Mouse (Mus musculus) cerebellum, adult 2 months (tissue): ENCODE data around the gene Pard3b. TPM values are rescaled to one million over a fixed set of nuclear protein-coding genes. Genes with fewer than 3 reads are reported as not detected.

ENCODE experiments used
- DNase-seq, 2 experiments: peaks; one replicate each; pipeline ENCODE4 v3.0.0; 2021
- H3K27ac ChIP-seq: fragments of 200-500 bp; 2 replicates; pipeline ENCODE4 v1.5.1; 2012; ENCODE audit warnings: low read length, control low read depth, inconsistent platforms; ENCODE audit not compliant: insufficient read depth
- H3K27me3 ChIP-seq: fragments of 200-500 bp; 2 replicates; pipeline ENCODE4 v1.6.1; 2012; ENCODE audit warnings: inconsistent platforms, mild to moderate bottlenecking, low read length, moderate library complexity; ENCODE audit not compliant: control insufficient read depth, insufficient read depth
- H3K4me1 ChIP-seq: fragments of 200-500 bp; 2 replicates; pipeline ENCODE4 v1.6.1; 2011; ENCODE audit warnings: low read length; ENCODE audit not compliant: control insufficient read depth, insufficient read depth
- H3K4me3 ChIP-seq: fragments of 200-500 bp; replicated peaks from 2 replicates; pipeline ENCODE3; 2011; ENCODE audit warnings: mild to moderate bottlenecking, low read depth, low read length, control low read depth; ENCODE audit not compliant: insufficient read depth
- CTCF ChIP-seq: fragments of 200-500 bp; IDR thresholded peaks from 2 replicates; pipeline ENCODE4 v1.5.1; 2011; ENCODE audit warnings: low read depth, mild to moderate bottlenecking, control low read depth, low read length, moderate library complexity, borderline replicate concordance; ENCODE audit not compliant: insufficient read depth
- POLR2A ChIP-seq: fragments of 200-500 bp; IDR thresholded peaks from 2 replicates; pipeline ENCODE4 v1.6.1; 2011; ENCODE audit warnings: low read length, control low read depth, borderline replicate concordance; ENCODE audit not compliant: insufficient read depth
- whole genome bisulfite sequencing: fragments of 180-500 bp; shearing (Covaris S2); methylation state at CpG from one replicate; pipeline ENCODE4 v1.1.7; 2018; 5-methylcytosine and 5-hydroxymethylcytosine counted together
- polyA plus RNA-seq: library from polyadenylated mRNA; depleted of rRNA; stranded (reverse); fragments of >200 nt; gene quantifications from 2 replicates; pipeline ENCODE4 v1.2.3, GENCODE M21; 2012

Pard3b gene
- polyA plus RNA-seq, 1 experiment = 1.3 TPM

DNA sequence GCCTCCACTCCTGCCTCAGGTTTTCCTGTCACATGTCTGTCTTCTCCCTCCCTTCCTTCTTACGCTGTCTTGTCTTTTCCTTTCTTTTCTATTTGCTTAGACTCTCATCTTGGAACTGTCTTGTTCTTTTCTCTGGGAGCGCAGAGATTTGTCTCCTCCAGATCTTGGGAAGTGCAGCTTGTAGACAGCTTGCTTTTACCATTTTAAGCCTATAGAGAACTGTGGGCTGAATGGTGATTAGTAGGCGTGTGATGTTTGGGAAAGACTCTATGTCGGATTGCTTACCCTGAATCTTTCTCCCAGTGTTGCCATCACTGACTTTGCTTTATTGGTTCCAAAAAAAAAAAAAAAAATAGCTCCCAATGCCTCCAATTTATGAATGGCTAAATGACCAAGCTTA, 760.1 kb downstream of the Pard3b start:
- H3K4me1 ChIP-seq = no peaks in the 10 kb centered on the region
- TF ChIP-seq POLR2A (no peak), CTCF (no peak)

DNA sequence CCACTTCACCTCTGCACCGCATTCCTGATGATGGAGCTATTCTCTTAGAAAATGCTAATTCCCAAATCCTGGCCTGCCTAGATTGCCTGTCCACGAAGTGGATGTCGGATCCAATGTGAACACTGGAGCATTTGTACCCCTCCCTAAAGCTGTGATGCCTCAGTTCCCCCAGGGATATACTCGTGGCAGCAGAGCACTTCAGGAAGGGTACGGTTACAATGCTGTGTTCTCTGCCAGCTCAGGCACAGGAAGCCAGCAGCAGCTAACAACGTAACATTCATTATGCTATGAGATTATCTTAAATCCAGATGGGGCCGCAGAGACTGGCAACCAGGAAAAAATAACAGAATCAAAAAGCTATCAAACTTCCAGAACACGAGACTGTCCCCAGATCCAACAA, 766.4 kb downstream of the Pard3b start:
- no peak for TF ChIP-seq CTCF
- no peak for TF ChIP-seq POLR2A
- no peaks in the 10 kb centered on the region for H3K27me3 ChIP-seq
- DNase-seq = no peak
- no peak overlapping the region for H3K27ac ChIP-seq
- WGBS = 38% methylated on average over 8 of the region's 8 CpGs
- H3K4me3 ChIP-seq = no peak overlapping the region
- H3K4me1 ChIP-seq = no peaks in the 10 kb centered on the region

More for the DNA sequence above, 760.1 kb downstream of the Pard3b start:
- DNase-seq = no peak
- no peak overlapping the region for H3K4me3 ChIP-seq
- no peak overlapping the region for H3K27ac ChIP-seq
- WGBS = 91% methylated on average over 4 of the region's 4 CpGs
- H3K27me3 ChIP-seq = no peaks in the 10 kb centered on the region

- Histone ChIP-seq H3K4me1 (no peaks in the 10 kb centered on the region), H3K27ac (no peak overlapping the region), H3K27me3 (no peaks in the 10 kb centered on the region), H3K4me3 (no peak overlapping the region)
- TF ChIP-seq CTCF (no peak), POLR2A (no peak)
- 75% methylated on average over 2 of the region's 2 CpGs for WGBS
- no peak for DNase-seq
These were observed 772.7 kb downstream of the Pard3b start for GRCm38 (mm10) chr1:62411368-62411767.

GRCm38 (mm10) chr1:62412019-62412418, 773.4 kb downstream of the Pard3b start:
- Histone ChIP-seq H3K4me3 (no peak overlapping the region), H3K27me3 (no peaks in the 10 kb centered on the region), H3K27ac (no peak overlapping the region), H3K4me1 (no peaks in the 10 kb centered on the region)
- TF ChIP-seq POLR2A (no peak), CTCF (no peak)
- 88% methylated on average over 4 of the region's 4 CpGs for WGBS
- DNase-seq = no peak

DNA sequence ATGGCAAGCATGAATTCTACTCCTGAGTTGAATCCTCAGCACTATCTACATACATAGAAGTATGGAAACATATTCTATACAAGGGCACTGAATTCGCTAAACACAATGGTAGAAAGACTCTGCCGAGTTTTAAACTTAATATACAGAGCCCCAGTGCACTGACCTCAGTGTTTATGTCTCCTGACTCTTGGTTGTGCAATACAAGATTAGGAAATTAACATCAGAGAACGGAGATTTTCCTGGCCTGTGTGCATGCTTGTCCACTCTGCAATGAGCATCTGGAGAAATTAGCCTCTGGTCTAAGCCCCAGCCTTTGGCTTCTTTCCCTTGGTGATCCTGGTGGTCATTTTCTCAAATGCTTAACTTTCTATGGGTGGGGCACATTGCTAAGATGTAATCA, 774.4 kb downstream of the Pard3b start:
- no peak overlapping the region for H3K4me3 ChIP-seq
- H3K27me3 ChIP-seq = no peaks in the 10 kb centered on the region
- no peak for DNase-seq
- WGBS = 90% methylated on average over 3 of the region's 3 CpGs
- H3K4me1 ChIP-seq = no peaks in the 10 kb centered on the region
- H3K27ac ChIP-seq = no peak overlapping the region
- TF ChIP-seq POLR2A = no peak
- no peak for TF ChIP-seq CTCF

- H3K4me3 ChIP-seq = no peak overlapping the region
- TF ChIP-seq CTCF = no peak
- no peak for TF ChIP-seq POLR2A
- H3K4me1 ChIP-seq = no peaks in the 10 kb centered on the region
- no peak for DNase-seq
- H3K27ac ChIP-seq = no peak overlapping the region
- H3K27me3 ChIP-seq = no peaks in the 10 kb centered on the region; the same call in 1 of the 2 replicates
- 57% methylated on average over 6 of the region's 6 CpGs for WGBS
These were observed 775.9 kb downstream of the Pard3b start for GRCm38 (mm10) chr1:62414521-62414920.

DNA sequence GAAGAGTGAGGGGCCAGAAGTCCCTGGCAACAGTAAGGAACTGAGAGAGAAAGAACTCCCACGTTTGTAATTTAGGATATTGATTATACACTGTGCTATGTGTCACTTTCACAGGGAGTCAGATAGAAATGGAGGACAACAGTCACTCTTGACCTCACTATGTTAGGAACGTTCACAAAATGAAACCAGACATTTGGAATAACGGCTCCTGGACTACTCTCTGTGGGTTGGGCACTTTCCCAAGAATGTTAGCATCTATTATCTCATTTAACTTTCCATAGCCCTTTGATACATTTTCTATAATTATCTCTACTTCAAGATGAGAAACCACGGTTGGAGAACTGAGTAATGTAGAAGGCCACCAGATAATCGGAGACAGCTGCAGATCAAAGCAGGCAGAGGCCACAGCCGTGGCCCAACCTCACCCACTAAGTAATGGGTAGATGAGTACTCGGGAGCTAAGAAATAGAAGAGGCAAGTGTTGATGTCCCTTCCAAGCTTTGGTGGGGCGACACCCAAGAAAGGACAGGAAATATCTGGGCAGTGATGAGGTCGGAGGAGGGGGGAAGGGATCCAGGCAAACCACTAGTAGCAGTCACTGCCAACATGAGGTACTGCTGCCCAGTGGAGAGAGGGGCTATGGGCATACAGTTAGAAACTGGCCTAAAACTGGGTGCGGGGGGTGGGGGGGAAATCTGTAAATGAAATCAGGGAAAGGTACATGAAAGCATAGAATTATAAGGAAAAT, 778.2 kb downstream of the Pard3b start:
- no peak overlapping the region for H3K27ac ChIP-seq
- no peak for DNase-seq
- no peak overlapping the region for H3K4me3 ChIP-seq
- no peaks in the 10 kb centered on the region; the same call in 1 of the 2 replicates for H3K27me3 ChIP-seq
- 81% methylated on average over 10 of the region's 10 CpGs for WGBS
- no peaks in the 10 kb centered on the region for H3K4me1 ChIP-seq
- TF ChIP-seq CTCF (no peak), POLR2A (no peak)

DNA sequence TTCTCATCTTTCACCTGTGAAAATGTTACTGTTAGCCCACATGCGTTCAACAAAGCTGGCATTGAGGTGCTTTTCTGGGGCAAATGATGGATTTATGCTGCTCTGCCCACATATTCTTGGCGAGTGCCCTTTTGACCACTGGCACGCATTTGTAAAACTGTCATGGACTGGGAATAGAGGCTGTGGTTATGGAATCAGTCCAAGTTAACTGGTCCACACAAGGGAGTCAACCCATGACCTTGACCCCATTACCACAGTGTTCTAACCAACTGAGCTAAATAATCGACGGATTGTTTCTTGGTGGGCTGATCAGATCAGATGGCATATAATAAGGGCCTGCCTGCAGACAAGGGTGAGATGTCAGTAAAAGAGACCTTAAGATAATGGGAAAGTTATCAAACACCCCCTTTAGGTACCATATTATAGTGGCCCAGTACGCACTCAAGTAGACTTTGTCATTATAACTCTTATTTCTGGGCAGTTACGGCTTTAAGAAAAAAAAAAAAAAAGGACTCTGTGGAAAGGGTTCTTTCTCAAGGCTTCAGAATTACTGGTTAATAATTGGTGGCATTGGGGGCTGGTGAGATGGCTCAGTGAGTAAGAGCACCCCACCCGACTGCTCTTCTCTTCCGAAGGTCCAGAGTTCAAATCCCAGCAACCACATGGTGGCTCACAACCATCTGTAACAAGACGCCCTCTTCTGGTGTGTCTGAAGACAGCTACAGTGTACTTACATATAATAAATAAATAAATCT, 784.4 kb downstream of the Pard3b start:
- H3K4me1 ChIP-seq = no peaks in the 10 kb centered on the region
- no peak overlapping the region for H3K27ac ChIP-seq
- 71% methylated on average over 10 of the region's 10 CpGs for WGBS
- no peaks in the 10 kb centered on the region; the same call in 1 of the 2 replicates for H3K27me3 ChIP-seq
- no peak overlapping the region for H3K4me3 ChIP-seq
- no peak for DNase-seq
- TF ChIP-seq POLR2A (no peak), CTCF (no peak)

DNA sequence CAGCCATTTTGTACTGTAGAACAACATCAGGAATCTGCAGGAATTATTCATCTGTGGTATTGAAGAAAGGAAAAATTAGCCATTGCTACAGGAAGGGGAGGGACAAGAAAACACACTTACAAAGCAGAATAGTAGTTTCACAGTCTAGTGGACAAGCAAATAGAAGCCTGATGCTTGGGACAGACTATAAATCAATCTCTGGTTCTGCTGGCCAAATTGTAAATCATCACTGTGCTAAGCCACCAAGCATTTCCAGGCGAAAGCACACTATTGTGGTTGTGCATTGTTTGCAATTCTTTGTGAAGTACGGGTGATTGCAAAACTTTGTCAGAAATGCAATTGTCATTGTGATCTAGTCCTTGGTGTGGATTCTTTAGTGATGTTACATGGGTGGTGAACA, 786.7 kb downstream of the Pard3b start:
- Histone ChIP-seq H3K27me3 (no peaks in the 10 kb centered on the region), H3K27ac (no peak overlapping the region), H3K4me3 (no peak overlapping the region), H3K4me1 (no peaks in the 10 kb centered on the region)
- 92% methylated on average over 2 of the region's 2 CpGs for WGBS
- DNase-seq = no peak
- TF ChIP-seq POLR2A (no peak), CTCF (no peak)
